10 mouse cellular contexts compared by ENCODE assay signal in genomic region chr6:128226941-128227340, GRCm38 (mm10).
"Had no signal": no experiment of that assay in that cellular context is flagged by ENCODE, and none has a peak within 500 bp of the region (broad histone marks: within the 10 kb centered on the region; RNA-seq: fewer than 3 reads in every experiment).

No protein-coding gene starts in this region.

- H3K9me3 ChIP-seq: intestine, embryonic 15.5 days; midbrain, embryonic 10.5 days; neural tube, embryonic 12.5 days had no signal

- DNase-seq: liver, postnatal 0 days; thymus, adult 2 months had no signal

- ATAC-seq: liver, postnatal 0 days had no signal

- H3K27ac ChIP-seq: intestine, embryonic 15.5 days; liver, embryonic 14.5 days; macrophage; midbrain, embryonic 10.5 days; neural tube, embryonic 12.5 days; stomach, postnatal 0 days had no signal

- H3K4me2 ChIP-seq: intestine, embryonic 15.5 days; liver, embryonic 11.5 days; lung, embryonic 14.5 days had no signal

- H3K27me3 ChIP-seq: intestine, embryonic 15.5 days; neural tube, embryonic 12.5 days had no signal

- H3K9ac ChIP-seq: intestine, embryonic 15.5 days; liver, embryonic 14.5 days; liver, postnatal 0 days; lung, embryonic 14.5 days; neural tube, embryonic 12.5 days had no signal

- H3K36me3 ChIP-seq: intestine, embryonic 15.5 days; midbrain, embryonic 10.5 days; neural tube, embryonic 12.5 days had no signal

- H3K4me3 ChIP-seq: intestine, embryonic 15.5 days; neural tube, embryonic 12.5 days had no signal

- H3K4me1 ChIP-seq: intestine, embryonic 15.5 days; neural tube, embryonic 12.5 days had no signal
